Mouse (Mus musculus) lung, postnatal 36 days (tissue): ENCODE measurements at regions not wholly inside any gene's neighbourhood (a gene's known extent, or its start where the extent isn't known, plus 50 kb on each side); places are given as distances from the start of the nearest gene placed in this dataset.
A peak's percentile ranks its signal among the peaks of the same experiment; 100 is the strongest.

Source experiments
- DNase-seq: peaks from one replicate; pipeline ENCODE4 v3.0.0; 2022; ENCODE audit warnings: mixed read lengths

GRCm38 (mm10) chr17:84107946-84108686, 79.6 kb downstream of the Zfp36l2 start:
- DNase-seq: no peak

DNA sequence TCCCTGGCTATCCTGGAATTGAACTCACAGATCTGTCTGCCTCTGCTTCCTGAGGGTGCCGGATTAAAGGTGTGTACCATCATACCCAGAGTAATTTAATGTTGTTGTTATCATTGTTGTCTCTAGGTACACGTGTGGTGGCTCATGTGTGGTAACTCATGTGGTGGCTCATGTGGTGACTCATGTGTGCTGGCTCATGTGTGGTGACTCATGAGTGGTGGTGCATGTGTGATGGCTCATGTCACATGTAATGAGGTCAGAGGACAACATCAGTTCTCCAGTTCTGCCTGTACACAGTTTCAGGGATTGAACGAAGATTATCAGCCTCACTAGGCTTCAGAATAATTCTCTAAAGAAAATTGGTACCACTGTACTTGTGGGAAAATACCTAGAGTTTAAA, 80.2 kb downstream of the Zfp36l2 start:
- DNase-seq: no peak

DNA sequence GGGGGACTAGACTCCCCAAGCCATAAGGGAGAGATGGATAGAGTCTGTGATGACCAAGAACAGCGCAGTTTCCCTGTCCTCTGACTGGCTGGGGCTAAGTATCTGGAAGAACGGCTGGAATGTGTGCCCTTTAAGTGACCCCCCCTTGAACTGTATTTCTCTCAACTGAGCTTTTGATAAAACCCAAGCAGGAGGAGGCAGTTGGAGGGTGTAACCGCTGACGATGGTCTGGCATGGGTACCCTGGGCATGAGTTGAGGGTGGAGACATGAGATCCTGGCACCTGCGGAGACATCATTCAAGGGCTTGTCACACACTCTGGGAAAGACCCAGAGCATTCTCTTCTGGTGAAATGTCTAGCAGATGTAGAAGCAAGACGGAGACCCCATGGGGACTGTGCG, 83.5 kb downstream of the Zfp36l2 start:
- DNase-seq: no peak

- peak; percentile 75 for DNase-seq
Observed at GRCm38 (mm10) chr17:84103344-84103743, 84.4 kb downstream of the Zfp36l2 start.

DNA sequence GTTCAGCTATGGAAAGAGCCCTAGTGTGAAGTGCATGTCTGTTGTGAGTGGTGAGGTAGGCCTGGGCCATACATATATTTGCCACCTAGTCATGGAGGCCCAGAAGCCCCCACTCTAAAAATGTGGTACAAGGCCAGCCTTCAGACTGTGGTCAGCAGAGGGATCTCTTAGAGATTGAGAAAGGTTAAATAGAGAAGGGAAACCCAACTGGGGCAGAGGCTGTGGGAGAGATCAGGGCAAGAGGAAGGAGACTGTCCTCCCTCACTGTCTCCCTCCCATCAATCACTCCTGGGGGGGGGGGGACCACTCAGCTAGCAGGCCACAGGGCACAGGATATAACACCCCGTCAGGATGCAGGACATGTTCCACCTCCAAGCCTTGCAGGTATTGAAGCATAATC, 86.1 kb downstream of the Zfp36l2 start:
- DNase-seq: no peak

- DNase-seq: peak; percentile 68
Observed at GRCm38 (mm10) chr17:84100523-84100922, 87.2 kb downstream of the Zfp36l2 start.

GRCm38 (mm10) chr17:84099737-84100136, 88.0 kb downstream of the Zfp36l2 start:
- DNase-seq: peak; percentile 54

- no peak for DNase-seq
Observed at GRCm38 (mm10) chr17:84097871-84098430, 89.8 kb downstream of the Zfp36l2 start.

GRCm38 (mm10) chr17:84097286-84097685, 90.5 kb downstream of the Zfp36l2 start:
- no peak for DNase-seq

GRCm38 (mm10) chr17:84096345-84097260, 91.1 kb downstream of the Zfp36l2 start:
- no peak for DNase-seq

- DNase-seq: no peak
Observed at GRCm38 (mm10) chr17:84095829-84096228, 91.9 kb downstream of the Zfp36l2 start.

DNA sequence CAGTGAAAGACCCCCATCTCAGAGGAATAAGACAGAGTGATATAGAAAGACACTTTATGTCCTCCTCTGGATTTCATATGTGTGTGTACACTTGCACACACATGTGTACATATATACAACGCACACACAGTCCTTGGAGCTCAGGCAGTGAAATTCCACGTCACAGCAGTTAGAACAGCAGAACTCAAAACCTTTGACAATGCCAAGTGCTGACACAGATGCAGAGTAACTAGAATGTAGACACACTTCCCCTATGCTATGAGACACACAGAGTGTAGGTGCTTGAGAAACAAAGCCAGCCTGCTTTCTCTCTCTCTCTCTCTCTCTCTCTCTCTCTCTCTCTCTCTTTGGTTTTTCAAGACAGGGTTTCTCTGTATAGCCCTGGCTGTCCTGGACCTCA, 92.7 kb downstream of the Zfp36l2 start:
- no peak for DNase-seq

- DNase-seq: no peak
Observed at GRCm38 (mm10) chr17:84086394-84086793, 101.4 kb downstream of the Zfp36l2 start.

- peak; percentile 86 for DNase-seq
Observed at GRCm38 (mm10) chr17:84085721-84086120, 102.0 kb downstream of the Zfp36l2 start.

DNA sequence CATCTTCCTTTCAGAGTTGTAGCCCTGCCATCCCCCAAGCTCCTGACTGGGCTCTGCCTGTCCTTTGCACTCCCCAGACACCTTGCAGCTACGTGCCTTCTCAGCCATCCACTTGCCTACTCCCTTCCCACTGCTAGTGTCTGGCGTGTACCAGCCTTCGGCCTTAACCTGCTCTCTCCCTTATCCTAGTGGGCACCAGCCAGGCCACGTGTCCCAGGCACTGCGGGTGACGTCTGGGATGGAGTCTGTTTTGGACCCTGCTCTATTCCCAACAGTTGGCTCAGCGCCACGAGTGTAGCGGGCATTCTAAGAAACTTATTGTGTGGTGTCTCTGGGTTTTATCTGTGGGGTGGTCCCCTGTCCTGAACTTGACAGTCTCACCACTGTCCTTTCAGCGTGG, 102.5 kb downstream of the Zfp36l2 start:
- no peak for DNase-seq

GRCm38 (mm10) chr17:84083307-84084263, 104.2 kb downstream of the Zfp36l2 start:
- DNase-seq: peak; percentile 81

GRCm38 (mm10) chr17:84082571-84082970, 105.2 kb downstream of the Zfp36l2 start:
- no peak for DNase-seq

DNA sequence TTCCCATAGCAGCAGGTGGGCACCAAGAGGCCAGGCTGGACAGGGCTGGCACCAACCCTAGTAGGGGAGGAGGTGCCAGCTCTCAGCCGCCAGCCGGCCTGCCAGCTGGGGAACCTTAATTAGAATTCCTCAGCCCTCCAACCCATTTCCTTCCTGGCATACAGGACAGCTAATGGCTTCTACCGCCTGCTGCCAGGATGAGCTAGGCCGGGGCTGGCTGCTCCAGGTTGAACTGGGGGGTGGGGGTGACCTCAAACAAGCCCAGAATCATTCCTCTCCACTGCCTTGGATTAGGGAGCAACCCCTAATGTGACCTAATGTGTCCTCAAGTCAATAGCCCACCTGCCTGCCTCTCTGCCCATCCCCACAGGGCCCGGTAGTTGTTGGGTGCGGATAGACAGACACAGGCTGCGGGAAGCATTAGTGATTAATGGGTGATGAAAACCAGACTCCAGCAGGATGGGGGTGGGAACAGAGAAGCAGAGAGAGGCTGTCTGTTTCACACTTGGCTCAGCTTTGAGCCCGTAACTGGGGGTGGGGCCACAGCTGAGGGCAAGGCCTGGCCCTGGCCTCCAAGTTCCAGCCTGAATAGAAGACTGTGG, 105.9 kb downstream of the Zfp36l2 start:
- peak; percentile 71 for DNase-seq

- DNase-seq: no peak
Observed at GRCm38 (mm10) chr17:84075081-84075938, 112.4 kb downstream of the Zfp36l2 start.

GRCm38 (mm10) chr17:84074000-84074782, 113.6 kb downstream of the Zfp36l2 start:
- DNase-seq: peak; percentile 74
